Mouse (Mus musculus) adrenal gland, adult 18-20 months (tissue): ENCODE measurements around the gene Smc3. TPM values are rescaled to one million over a fixed set of nuclear protein-coding genes. Genes with fewer than 3 reads are reported as not detected.
"Not testable (repeated sequence)": the region's sequence is repeated elsewhere in the genome, so short reads cannot be mapped to it uniquely, and the experiment has no call there.

Experiments
- DNase-seq, 2 experiments: peaks; one replicate each; pipeline ENCODE4 v3.0.0; 2021 to 2022; ENCODE audit warnings: low spot score in 2 of 2
- total RNA-seq, 2 experiments: library from RNA; stranded (reverse); gene quantifications; 1 replicate in 1 of 2; 2 replicates in 1 of 2; pipeline ENCODE4 v1.2.3; 2021

Gene Smc3
- total RNA-seq, 2 experiments from 2014 or later: 24.7 to 30.2 TPM

DNA sequence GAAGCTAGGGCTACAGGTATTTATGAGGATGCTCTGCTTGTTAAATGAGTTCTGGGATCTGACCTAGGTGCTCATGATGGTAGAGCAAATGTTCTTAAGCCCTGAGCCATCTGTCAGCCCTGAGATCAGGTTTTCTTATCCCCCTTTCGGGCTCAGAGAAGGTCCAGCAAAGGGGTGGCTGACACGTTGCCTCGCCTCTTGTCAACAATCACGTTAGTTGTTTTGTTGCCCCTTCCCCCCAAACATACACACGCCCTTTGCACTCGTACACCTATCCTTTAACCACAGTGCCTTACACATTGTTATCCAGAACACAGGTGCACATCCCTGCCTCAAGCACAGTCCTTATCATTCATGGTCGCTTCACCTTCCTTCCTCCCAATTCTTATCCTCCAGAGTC, 50.7 kb downstream of the Smc3 start:
- DNase-seq: no peak

- no peak for DNase-seq
These were observed 52.1 kb downstream of the Smc3 start for GRCm38 (mm10) chr19:53652267-53652666.

DNA sequence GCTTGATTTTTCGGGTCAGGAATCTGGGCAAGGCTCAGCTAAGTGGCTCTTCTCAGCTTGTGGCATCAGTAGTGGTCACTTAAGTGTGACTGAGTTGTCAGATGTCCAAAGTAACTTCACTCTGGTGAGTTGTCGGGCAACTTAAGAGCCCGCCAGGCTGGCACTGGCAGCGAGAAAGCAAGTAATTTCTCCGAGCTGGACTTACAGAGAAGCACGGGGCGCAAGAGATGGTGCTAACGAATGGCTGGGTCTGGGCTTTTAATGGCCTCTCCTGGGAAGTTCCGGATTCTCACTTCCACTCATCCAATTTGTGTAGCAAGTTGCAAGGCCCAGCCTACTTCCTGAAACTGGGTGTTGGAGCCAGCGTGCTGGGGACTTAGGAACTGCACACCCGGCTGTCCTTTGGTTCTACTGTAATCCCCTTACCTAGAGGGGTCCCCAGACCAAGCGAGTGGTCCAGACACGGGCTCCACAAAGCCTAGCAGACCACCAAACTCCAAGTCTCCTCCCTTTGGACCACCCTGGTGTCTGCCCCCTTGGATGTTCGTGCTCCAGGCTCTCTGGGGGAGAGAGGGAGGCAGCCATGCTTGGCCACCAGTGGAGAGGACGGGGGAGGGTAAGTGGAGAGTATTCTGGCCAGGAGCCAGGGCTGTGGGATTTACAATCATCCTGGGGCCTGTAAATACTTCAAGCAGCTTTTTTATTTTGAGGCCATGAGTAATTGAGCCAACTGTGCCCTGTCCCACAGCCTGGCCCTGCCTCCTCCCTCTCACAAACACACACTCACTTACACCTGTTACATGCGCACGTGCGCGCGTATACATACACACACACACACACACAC, 53.6 kb downstream of the Smc3 start:
- no peak for DNase-seq

- not testable (repeated sequence) for DNase-seq
These were observed 56.2 kb downstream of the Smc3 start for GRCm38 (mm10) chr19:53656443-53656842.

GRCm38 (mm10) chr19:53657437-53657836, 57.2 kb downstream of the Smc3 start:
- DNase-seq: no peak

DNA sequence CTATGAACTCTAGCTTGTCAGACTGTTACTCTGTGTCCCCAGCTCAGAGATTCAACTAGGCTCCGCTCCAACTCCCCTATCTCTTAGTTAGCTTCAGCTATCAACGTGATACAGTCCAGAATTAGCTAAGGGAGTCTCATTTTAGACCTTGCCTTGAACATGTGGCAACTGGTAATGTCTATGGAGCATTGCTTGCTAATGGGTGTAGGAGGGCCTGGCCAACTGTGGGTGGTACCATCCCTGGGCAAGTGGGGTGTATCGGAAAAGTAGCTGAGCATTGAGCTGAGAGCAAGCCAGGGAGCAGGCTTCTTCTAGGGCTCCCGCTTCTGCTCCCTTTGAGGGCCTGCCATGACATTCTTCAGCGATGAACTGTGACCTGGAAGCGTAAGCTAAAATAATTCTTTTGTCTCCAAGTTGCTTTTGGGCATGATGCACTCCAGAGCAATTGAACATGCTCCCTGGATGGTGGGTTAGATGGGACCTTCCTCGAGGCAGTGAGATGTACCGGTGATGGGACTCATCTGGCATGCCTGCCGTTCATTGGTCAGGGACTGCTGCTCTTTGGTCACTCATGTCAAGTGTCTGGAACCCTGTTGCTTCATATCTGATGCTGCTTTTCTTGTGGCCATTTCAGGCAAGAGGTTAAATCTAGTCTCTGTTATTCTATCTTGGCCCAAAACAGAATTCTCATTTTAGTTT, 60.7 kb downstream of the Smc3 start:
- no peak for DNase-seq

DNA sequence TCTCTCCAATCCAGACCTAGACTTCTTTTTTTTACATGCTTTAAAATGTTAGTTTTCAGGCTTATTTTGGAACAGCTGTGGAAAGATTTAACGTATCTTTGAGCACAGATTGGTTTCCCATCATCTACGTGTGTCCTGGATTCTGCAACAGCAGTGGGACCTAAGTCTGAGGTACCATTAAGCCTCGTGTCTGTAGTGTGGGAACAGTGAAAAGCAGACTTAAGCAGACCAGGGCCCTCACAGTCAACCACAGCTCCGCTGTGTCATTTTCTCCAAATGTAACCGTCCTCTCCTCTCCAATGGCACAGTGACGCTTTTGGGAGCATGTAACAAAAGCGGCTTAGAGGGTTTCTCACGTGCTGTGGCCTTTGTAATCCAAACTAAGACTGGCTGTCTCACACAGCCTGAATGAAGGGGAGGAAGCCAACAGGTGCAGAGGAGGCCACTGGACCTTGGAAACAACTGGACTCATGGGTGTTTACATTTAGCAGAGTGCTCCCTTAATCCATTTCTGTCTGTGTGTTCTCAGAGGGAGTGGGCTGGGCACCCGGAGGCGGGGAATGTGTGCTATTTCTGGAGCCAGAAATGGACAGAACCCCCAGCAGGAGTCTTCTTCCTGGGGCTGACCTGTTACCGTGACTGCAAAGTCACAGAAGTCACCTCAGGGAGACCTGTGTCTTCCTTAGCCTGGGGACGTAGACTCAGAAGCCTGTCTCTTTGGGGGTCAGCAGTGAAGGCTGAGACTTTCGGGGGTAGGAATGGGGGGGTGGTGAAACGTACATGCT, 61.9 kb downstream of the Smc3 start:
- DNase-seq: no peak

GRCm38 (mm10) chr19:53664831-53665230, 64.6 kb downstream of the Smc3 start:
- DNase-seq: no peak

DNA sequence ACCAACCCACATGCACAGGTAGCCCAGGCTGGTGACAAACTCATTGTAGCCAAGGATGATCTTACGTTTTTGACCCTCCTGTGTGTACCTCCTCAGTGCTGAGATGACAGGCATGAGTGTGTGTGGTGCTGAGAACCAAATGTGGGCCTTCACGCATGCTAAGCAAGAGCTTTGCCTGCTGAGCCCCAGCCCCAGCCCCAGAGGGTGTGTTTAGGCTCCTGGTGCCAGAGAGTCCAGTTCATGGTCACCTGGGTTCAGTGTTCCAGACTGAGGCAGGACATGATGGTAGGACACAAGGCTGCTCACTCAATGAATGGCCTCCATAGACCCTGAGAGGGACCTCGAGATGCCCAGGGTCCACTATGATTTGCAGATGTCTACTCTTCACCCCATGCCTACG, 65.2 kb downstream of the Smc3 start:
- DNase-seq: no peak

DNA sequence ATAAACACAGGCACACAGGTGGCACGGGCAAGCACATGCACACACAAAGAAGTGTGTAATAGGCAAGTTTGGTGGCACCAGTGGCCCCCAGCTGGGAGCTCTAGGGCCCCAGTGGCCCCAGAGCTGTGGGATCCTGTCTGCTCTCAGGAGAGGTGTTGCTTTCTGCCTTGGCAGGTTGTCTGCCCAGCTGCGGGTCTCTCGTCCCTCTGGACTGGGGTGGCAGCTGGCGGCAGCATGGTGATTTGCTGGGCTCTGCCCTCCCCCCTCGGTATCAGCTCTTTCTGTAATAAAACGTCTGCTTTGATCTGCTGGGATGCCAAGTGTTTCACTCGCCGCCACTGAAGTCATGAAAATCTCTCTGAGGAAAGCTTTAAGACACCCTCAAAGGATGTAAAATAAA, 66.5 kb downstream of the Smc3 start:
- no peak for DNase-seq

- no peak for DNase-seq
These were observed 68.6 kb downstream of the Smc3 start for GRCm38 (mm10) chr19:53668821-53669220.

DNA sequence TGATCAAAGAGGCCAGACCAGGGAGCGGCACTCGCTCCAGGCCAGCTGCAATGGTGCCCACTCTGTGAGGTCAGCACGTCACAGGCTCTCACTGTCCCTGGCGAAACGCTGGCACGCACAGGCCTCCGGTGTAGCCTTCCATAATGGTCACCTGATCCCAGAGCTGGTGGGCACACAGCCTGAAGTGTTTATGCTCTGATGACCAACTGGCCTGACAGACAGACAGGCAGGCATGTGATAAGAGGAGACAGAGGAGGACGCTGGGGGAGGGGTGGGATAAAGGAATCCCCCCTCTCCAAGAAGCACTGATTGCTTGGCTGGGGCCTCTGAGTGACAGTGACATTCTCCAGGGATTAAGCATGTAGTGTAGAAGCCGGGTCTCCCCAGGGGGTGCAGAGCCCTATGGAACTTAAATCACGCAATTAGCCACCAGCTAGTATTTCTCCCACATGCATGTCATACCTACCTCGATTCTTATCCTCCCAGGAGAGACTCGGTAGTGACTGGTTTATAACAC, 70.5 kb downstream of the Smc3 start:
- no peak for DNase-seq

DNA sequence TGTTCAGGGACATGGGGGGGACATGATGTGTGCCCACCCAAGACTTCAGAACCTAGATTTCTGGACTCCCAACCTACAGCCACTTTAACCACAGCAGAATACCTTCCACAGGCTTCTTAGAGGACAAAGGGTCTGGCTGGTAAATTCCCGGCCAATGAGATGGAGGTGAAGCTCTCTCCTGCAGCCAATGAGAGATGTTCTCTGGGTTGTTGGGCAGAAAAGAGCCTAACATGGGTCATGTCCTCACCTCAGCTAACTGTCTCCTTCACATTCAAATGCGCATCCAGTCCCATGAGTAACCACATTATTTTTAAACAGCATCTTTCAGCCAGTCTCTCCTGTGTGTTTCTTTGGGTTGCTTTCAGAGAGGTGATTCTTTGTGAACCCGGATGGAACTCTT, 71.2 kb downstream of the Smc3 start:
- no peak for DNase-seq

GRCm38 (mm10) chr19:53674131-53674925, 74.1 kb downstream of the Smc3 start:
- no peak for DNase-seq

DNA sequence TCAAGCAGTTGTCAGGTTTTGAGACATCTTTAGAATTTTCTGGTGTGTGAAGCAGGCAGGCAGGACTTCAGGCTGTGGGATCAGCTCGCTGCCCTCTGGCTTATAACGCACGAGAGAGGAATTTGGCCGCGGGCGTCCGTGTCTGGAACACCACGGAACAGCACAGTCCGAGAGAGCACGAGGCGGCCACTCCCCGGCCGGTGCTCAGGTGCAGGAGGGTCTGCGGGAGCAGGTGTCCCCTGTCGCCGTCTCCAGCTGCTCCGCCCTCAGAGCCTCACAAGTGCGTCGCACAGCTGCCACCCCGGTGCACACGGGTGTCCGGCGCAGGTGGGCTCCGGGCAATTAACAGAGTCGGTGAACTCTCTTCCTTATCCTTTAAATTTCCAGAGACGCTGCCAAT, 76.0 kb downstream of the Smc3 start:
- no peak for DNase-seq

DNA sequence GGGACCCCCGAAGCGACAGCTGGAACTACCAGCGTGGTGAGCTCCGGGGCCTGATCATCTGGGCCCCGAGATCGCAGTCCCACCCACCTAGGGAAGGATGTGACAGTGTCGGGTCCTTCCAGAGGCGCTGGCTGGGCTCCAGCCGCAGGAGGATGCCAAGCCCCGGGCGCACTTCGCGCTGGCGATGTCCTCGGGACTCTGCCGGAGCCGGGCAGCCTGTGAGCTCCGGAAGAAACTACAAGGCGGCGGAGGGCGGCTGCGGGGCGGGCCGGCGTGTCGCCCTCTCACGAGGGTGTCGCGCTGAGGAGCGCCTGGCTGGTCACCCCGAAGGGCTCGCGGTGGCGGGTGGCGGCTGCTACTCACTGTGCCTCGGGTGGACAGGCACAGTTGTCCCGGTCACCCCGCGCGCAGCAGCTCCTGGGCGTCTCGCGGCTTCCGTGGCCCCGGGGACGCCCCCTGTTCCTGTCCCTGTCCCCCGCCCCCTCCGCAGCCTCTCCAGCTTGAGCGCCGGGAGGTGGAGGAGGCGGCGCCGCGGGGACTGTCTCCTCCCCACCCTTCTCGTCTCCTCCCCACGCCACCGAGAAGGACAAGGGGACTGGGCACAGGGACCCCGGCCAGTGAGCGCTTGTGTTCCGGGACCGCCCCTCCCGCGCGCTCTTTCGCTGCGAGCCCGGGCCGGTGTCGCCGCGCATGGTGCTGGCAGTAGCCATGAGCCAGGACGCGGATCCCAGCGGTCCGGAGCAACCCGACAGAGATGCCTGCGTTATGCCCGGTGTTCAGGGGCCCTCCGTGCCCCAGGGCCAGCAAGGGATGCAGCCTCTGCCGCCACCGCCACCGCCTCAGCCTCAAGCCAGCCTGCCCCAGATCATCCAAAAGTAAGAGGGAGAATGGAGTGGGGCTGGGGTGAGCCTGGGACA, 76.8 kb downstream of the Smc3 start, which contains the start of gene Rbm20:
Gene Rbm20, plus strand, starts transcription at position 589 of the 917 bp plus-strand sequence.
- peak; percentile 34 to 43 for DNase-seq

DNA sequence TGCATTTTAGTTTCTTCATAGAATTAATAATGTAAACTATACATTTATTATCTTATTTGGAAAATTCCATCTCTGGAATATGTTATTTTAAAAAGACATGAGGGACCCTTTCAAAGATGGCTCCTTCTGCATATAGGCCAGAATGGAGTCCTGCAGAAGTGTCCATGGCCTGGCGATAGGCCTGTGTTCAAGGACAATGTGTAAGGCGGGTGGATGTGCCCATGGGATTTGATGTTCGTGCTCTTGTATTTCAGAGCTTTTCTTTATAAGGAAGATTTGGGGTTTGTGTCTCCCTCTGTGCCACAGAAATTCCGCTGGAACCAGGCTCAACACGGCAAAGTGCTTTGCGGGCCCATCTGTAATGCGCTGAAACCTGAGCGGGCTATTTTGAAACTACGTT, 79.0 kb downstream of the Smc3 start:
- no peak for DNase-seq

DNA sequence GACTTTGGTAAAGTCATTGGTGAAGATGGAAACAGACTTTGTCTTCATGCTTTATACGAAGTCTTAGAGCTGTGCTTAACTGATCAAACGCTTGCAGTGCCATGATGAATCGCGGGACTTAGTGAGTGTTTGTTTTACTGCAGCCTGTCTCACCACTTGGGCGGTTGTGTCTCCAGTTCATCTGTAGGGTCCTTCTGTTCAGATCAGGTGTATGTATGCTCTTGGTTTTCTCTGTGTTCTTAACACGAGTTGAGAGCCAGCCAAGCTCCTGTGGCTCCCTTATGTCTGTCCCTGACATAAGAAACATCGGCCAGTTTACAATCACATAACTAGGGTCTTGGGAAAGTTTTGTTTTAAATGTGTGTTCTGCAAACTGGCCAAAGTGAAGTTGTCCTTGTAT, 79.8 kb downstream of the Smc3 start:
- no peak for DNase-seq

GRCm38 (mm10) chr19:53682427-53682826, 82.2 kb downstream of the Smc3 start:
- DNase-seq: no peak

DNA sequence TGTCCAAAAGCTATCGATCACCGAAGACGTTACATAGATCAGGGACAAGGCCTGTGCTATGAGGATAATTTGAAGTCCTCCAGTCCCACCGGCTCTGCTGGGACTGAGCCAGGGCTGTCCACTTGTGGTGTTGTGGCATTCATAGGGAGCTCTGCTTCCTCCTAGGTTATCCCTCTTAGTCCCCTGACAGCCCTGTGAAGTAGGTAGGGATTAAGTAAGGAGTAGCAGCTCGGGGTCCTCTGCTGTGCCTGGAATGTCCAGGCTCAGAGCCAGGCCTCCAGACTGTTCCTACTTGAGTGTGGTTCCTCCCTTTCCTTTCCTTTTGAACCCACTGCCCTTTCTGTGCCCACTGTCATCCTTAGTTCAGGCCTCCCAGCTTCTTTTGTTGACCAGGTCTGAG, 87.4 kb downstream of the Smc3 start:
- DNase-seq: no peak
